Mouse (Mus musculus): ENCODE results near the gene Rbks. TPM values are rescaled to one million over a fixed set of nuclear protein-coding genes. Genes with fewer than 3 reads are reported as not detected.

Rbks gene
- polyA plus RNA-seq, 1 experiment = 8.1 TPM

DNA sequence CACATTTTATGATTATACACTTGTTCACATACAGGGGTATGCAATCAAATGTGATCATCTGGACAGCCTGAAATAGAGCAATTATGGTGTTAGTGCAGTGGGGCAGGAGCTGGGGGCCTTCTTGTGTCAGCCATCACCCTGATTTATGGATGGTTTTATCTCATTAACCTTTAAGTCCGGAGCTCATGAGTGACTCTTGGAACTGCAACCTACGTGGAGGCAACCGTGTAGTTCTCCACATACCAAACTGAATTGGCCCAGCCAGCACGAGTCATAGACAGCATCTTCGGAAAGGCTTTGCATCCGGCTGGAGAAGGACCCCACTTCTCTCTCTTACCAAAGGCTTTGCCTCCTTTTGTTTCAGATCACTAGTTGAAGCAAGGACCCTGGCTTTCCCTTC is 93.7 kb downstream of the Rbks start:
- H3K4me3 ChIP-seq (ENCODE audit: control insufficient read depth, insufficient read depth, low read length) = no peak overlapping the region
- no peak overlapping the region for H3K27ac ChIP-seq (ENCODE audit: control insufficient read depth, insufficient read depth, low read length)
- no peaks in the 10 kb centered on the region for H3K27me3 ChIP-seq (ENCODE audit: control insufficient read depth, insufficient read depth, low read length)
- WGBS = 97% methylated on average over 6 of the region's 6 CpGs
- no peaks in the 10 kb centered on the region for H3K36me3 ChIP-seq (ENCODE audit: control insufficient read depth, insufficient read depth, low read length)
- H3K4me1 ChIP-seq (replicated peaks; ENCODE audit: control insufficient read depth, insufficient read depth, low read length) = peaks cover 30% of the 10 kb centered on the region
- TF ChIP-seq POLR2A (IDR thresholded peaks at IDR 0.05; ENCODE audit: control insufficient read depth, extremely low read depth, insufficient read depth, low read length, poor library complexity) = no peak
- no peak for TF ChIP-seq CTCF (IDR thresholded peaks at IDR 0.05; ENCODE audit: borderline replicate concordance, control insufficient read depth, extremely low read depth, insufficient read depth, low read length, poor library complexity)
- DNase-seq = no peak

DNA sequence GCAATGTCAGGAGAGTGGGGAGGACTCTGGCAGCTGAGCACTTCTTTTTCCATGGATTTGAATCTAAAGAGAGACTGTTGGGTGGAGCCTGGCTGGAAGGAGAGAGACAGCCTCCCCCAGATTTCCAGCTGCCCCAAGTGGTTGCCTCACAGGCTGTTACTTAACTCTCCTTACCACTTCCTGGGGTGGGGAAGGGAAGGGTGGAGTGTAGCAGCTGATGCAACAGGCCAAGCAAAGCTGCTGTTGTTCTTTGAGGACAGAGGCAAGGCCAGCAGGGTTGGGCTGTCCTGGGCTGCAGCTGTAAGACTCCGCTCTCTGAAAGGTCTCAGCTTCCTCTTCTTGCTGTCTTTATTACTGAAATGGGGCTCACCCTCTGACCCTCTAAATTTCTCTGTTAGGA is 95.0 kb downstream of the Rbks start:
- Histone ChIP-seq H3K27ac (ENCODE audit: control insufficient read depth, insufficient read depth, low read length) (peak overlapping the region; percentile 78), H3K4me1 (replicated peaks; ENCODE audit: control insufficient read depth, insufficient read depth, low read length) (peaks cover 32% of the 10 kb centered on the region), H3K36me3 (ENCODE audit: control insufficient read depth, insufficient read depth, low read length) (no peaks in the 10 kb centered on the region), H3K27me3 (ENCODE audit: control insufficient read depth, insufficient read depth, low read length) (no peaks in the 10 kb centered on the region), H3K4me3 (ENCODE audit: control insufficient read depth, insufficient read depth, low read length) (no peak overlapping the region)
- DNase-seq = peak; percentile 71
- TF ChIP-seq POLR2A (IDR thresholded peaks at IDR 0.05; ENCODE audit: control insufficient read depth, extremely low read depth, insufficient read depth, low read length, poor library complexity) (no peak), CTCF (IDR thresholded peaks at IDR 0.05; ENCODE audit: borderline replicate concordance, control insufficient read depth, extremely low read depth, insufficient read depth, low read length, poor library complexity) (no peak)
- WGBS = 26% methylated on average over 1 of the region's 1 CpGs

- no peaks in the 10 kb centered on the region for H3K36me3 ChIP-seq (ENCODE audit: control insufficient read depth, insufficient read depth, low read length)
- no peak for TF ChIP-seq POLR2A (IDR thresholded peaks at IDR 0.05; ENCODE audit: control insufficient read depth, extremely low read depth, insufficient read depth, low read length, poor library complexity)
- no peak for TF ChIP-seq CTCF (IDR thresholded peaks at IDR 0.05; ENCODE audit: borderline replicate concordance, control insufficient read depth, extremely low read depth, insufficient read depth, low read length, poor library complexity)
- no peaks in the 10 kb centered on the region for H3K27me3 ChIP-seq (ENCODE audit: control insufficient read depth, insufficient read depth, low read length)
- H3K4me3 ChIP-seq (ENCODE audit: control insufficient read depth, insufficient read depth, low read length) = no peak overlapping the region
- 95% methylated on average over 7 of the region's 7 CpGs for WGBS
- peaks cover 37% of the 10 kb centered on the region for H3K4me1 ChIP-seq (replicated peaks; ENCODE audit: control insufficient read depth, insufficient read depth, low read length)
- no peak overlapping the region for H3K27ac ChIP-seq (ENCODE audit: control insufficient read depth, insufficient read depth, low read length)
- DNase-seq = no peak
Observed at GRCm38 (mm10) chr5:31601162-31601722, 96.2 kb downstream of the Rbks start.

- no peak for DNase-seq
- WGBS = 95% methylated on average over 2 of the region's 2 CpGs
- Histone ChIP-seq H3K4me3 (ENCODE audit: control insufficient read depth, insufficient read depth, low read length) (no peak overlapping the region), H3K27me3 (ENCODE audit: control insufficient read depth, insufficient read depth, low read length) (no peaks in the 10 kb centered on the region), H3K27ac (ENCODE audit: control insufficient read depth, insufficient read depth, low read length) (no peak overlapping the region), H3K36me3 (ENCODE audit: control insufficient read depth, insufficient read depth, low read length) (no peaks in the 10 kb centered on the region), H3K4me1 (replicated peaks; ENCODE audit: control insufficient read depth, insufficient read depth, low read length) (peaks cover 24% of the 10 kb centered on the region)
- TF ChIP-seq POLR2A (IDR thresholded peaks at IDR 0.05; ENCODE audit: control insufficient read depth, extremely low read depth, insufficient read depth, low read length, poor library complexity) (no peak), CTCF (IDR thresholded peaks at IDR 0.05; ENCODE audit: borderline replicate concordance, control insufficient read depth, extremely low read depth, insufficient read depth, low read length, poor library complexity) (no peak)
Observed at GRCm38 (mm10) chr5:31599161-31599560, 98.3 kb downstream of the Rbks start.

- H3K27ac ChIP-seq (ENCODE audit: control insufficient read depth, insufficient read depth, low read length) = no peak overlapping the region
- WGBS = 78% methylated on average over 4 of the region's 4 CpGs
- H3K4me3 ChIP-seq (ENCODE audit: control insufficient read depth, insufficient read depth, low read length) = no peak overlapping the region
- DNase-seq = peak; percentile 54
- no peaks in the 10 kb centered on the region for H3K36me3 ChIP-seq (ENCODE audit: control insufficient read depth, insufficient read depth, low read length)
- H3K4me1 ChIP-seq (replicated peaks; ENCODE audit: control insufficient read depth, insufficient read depth, low read length) = peaks cover 24% of the 10 kb centered on the region
- no peaks in the 10 kb centered on the region for H3K27me3 ChIP-seq (ENCODE audit: control insufficient read depth, insufficient read depth, low read length)
- no peak for TF ChIP-seq CTCF (IDR thresholded peaks at IDR 0.05; ENCODE audit: borderline replicate concordance, control insufficient read depth, extremely low read depth, insufficient read depth, low read length, poor library complexity)
- no peak for TF ChIP-seq POLR2A (IDR thresholded peaks at IDR 0.05; ENCODE audit: control insufficient read depth, extremely low read depth, insufficient read depth, low read length, poor library complexity)
Observed at GRCm38 (mm10) chr5:31598579-31598978, 98.8 kb downstream of the Rbks start.

DNA sequence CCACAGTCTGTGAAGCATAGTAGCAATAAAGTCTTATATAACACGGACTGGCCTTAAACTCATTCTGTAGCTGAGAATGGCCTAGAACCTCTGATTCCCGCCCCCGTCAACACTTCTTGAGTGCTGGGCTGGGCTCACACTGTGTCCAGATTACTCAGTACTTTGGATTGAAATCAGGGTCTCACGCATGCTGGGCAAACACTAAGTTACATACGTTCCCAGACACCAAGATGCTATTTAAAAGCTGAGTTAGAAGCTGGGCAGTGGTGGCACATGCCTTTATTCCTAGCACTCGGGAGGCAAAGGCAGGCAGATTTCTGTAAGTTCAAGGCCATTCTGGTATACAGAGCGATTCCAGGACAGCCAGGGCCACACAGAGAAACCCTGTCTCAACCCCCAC is 99.3 kb downstream of the Rbks start:
- Histone ChIP-seq H3K27ac (ENCODE audit: control insufficient read depth, insufficient read depth, low read length) (no peak overlapping the region), H3K27me3 (ENCODE audit: control insufficient read depth, insufficient read depth, low read length) (no peaks in the 10 kb centered on the region), H3K4me1 (replicated peaks; ENCODE audit: control insufficient read depth, insufficient read depth, low read length) (peaks cover 24% of the 10 kb centered on the region), H3K36me3 (ENCODE audit: control insufficient read depth, insufficient read depth, low read length) (no peaks in the 10 kb centered on the region), H3K4me3 (ENCODE audit: control insufficient read depth, insufficient read depth, low read length) (no peak overlapping the region)
- TF ChIP-seq POLR2A (IDR thresholded peaks at IDR 0.05; ENCODE audit: control insufficient read depth, extremely low read depth, insufficient read depth, low read length, poor library complexity) (no peak), CTCF (IDR thresholded peaks at IDR 0.05; ENCODE audit: borderline replicate concordance, control insufficient read depth, extremely low read depth, insufficient read depth, low read length, poor library complexity) (no peak)
- 94% methylated on average over 7 of the region's 7 CpGs for WGBS
- DNase-seq = no peak

- Histone ChIP-seq H3K36me3 (ENCODE audit: control insufficient read depth, insufficient read depth, low read length) (no peaks in the 10 kb centered on the region), H3K27me3 (ENCODE audit: control insufficient read depth, insufficient read depth, low read length) (no peaks in the 10 kb centered on the region), H3K27ac (ENCODE audit: control insufficient read depth, insufficient read depth, low read length) (no peak overlapping the region), H3K4me1 (replicated peaks; ENCODE audit: control insufficient read depth, insufficient read depth, low read length) (peaks cover 20% of the 10 kb centered on the region), H3K4me3 (ENCODE audit: control insufficient read depth, insufficient read depth, low read length) (no peak overlapping the region)
- TF ChIP-seq POLR2A (IDR thresholded peaks at IDR 0.05; ENCODE audit: control insufficient read depth, extremely low read depth, insufficient read depth, low read length, poor library complexity) (no peak), CTCF (IDR thresholded peaks at IDR 0.05; ENCODE audit: borderline replicate concordance, control insufficient read depth, extremely low read depth, insufficient read depth, low read length, poor library complexity) (no peak)
- 87% methylated on average over 6 of the region's 6 CpGs for WGBS
- DNase-seq = no peak
Observed at GRCm38 (mm10) chr5:31597430-31597944, 99.9 kb downstream of the Rbks start.

Measured in thymus, adult 2 months (tissue).